Comparison of ENCODE assay signal across 8 mouse cellular contexts in the genomic region with DNA sequence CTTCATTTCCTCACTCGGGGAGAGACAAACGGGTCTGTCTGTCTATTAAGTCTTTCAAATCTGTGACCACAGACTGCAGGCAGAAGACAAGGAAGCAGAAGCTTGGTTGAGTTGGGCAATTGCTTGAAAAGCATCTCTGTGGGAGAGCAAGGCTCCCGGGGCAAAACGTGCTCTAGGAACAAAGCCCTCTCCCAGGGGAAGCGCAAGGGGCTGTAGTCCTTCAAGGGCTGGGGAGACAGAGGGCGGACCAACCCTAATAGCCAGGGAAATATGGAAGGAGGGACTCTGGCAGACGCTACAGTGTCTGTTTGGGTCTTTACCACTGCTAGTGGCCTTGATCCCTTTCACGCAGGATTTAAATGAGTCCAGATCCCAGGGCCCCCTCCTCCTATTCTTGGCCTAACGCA.
DNase-seq lines count a peak whose midpoint lies in the region; ATAC-seq and TF ChIP-seq lines count a peak whose summit lies in the region.

No protein-coding gene starts in this region.

- H3K36me3 ChIP-seq in forebrain, embryonic 12.5 days (replicated peaks): no peaks in the 10 kb centered on the region
- no peaks in the 10 kb centered on the region for H3K36me3 ChIP-seq in intestine, embryonic 16.5 days (ENCODE audit: control insufficient read depth, insufficient read depth, low read length)
- H3K36me3 ChIP-seq in midbrain, postnatal 0 days (ENCODE audit: insufficient read depth, low read length): no peaks in the 10 kb centered on the region

- peaks cover 30% of the 10 kb centered on the region for H3K27me3 ChIP-seq in forebrain, embryonic 12.5 days
- H3K27me3 ChIP-seq in intestine, embryonic 16.5 days (replicated peaks; ENCODE audit: control insufficient read depth, insufficient read depth, low read length): 0 out of 2 replicates have a peak, but pooled peaks cover 4% of the 10 kb centered on the region
- H3K27me3 ChIP-seq in midbrain, postnatal 0 days (ENCODE audit: insufficient read depth, low read length): no peaks in the 10 kb centered on the region

- H3K27ac ChIP-seq in forebrain, embryonic 12.5 days: no peak overlapping the region
- H3K27ac ChIP-seq in intestine, embryonic 16.5 days (ENCODE audit: low read length): no peak overlapping the region
- no peak overlapping the region for H3K27ac ChIP-seq in midbrain, postnatal 0 days (ENCODE audit: low read depth, low read length)

- peak; percentile 47 to 51 for DNase-seq in cerebellum, postnatal 10 days
- no peak for DNase-seq in cerebellum, postnatal 4 days (ENCODE audit: low spot score in 2 of 2)
- DNase-seq in 416B (ENCODE audit: low read depth): peak; percentile 58
- peak; percentile 31 for DNase-seq in midbrain, postnatal 0 days (ENCODE audit: low spot score)
- no peak for DNase-seq in natural killer cell, adult 2 months (ENCODE audit: low spot score in 2 of 2)
- no peak for DNase-seq in urinary bladder, adult 2 months (ENCODE audit: low spot score)

- peaks cover 11% of the 10 kb centered on the region; the same call in 1 of the 2 replicates for H3K4me1 ChIP-seq in forebrain, embryonic 12.5 days
- 0 out of 2 replicates have a peak, but pooled peaks cover 4% of the 10 kb centered on the region for H3K4me1 ChIP-seq in intestine, embryonic 16.5 days (ENCODE audit: control insufficient read depth, insufficient read depth, low read length)
- H3K4me1 ChIP-seq in midbrain, postnatal 0 days (ENCODE audit: insufficient read depth, low read length): no peaks in the 10 kb centered on the region; the same call in 1 of the 2 replicates

- H3K9ac ChIP-seq in forebrain, embryonic 12.5 days: no peak overlapping the region
- H3K9ac ChIP-seq in intestine, embryonic 16.5 days (ENCODE audit: low read depth, low read length): peak overlapping the region; percentile 30
- no peak overlapping the region for H3K9ac ChIP-seq in midbrain, postnatal 0 days (replicated peaks; ENCODE audit: low read length, poor library complexity, severe bottlenecking)

- peak overlapping the region; percentile 15 for H3K4me3 ChIP-seq in forebrain, embryonic 12.5 days (replicated peaks)
- H3K4me3 ChIP-seq in intestine, embryonic 16.5 days (ENCODE audit: low read length): peak overlapping the region; percentile 30
- H3K4me3 ChIP-seq in midbrain, postnatal 0 days (ENCODE audit: low read depth, low read length): peak overlapping the region; percentile 5; the same call in 1 of the 2 replicates

- TF ChIP-seq CTCF in midbrain, postnatal 0 days (IDR thresholded peaks at IDR 0.05): no peak

- WGBS in forebrain, embryonic 12.5 days: 5% methylated on average over 9 of the region's 9 CpGs
- 18% methylated on average over 9 of the region's 9 CpGs for WGBS in intestine, embryonic 16.5 days
- 2% methylated on average over 9 of the region's 9 CpGs for WGBS in midbrain, postnatal 0 days

- H3K9me3 ChIP-seq in forebrain, embryonic 12.5 days: no peaks in the 10 kb centered on the region
- H3K9me3 ChIP-seq in intestine, embryonic 16.5 days (ENCODE audit: control insufficient read depth, low read length): no peaks in the 10 kb centered on the region
- no peaks in the 10 kb centered on the region for H3K9me3 ChIP-seq in midbrain, postnatal 0 days (ENCODE audit: low read length)

- peak; percentile 57; the same call in 1 of the 2 replicates for ATAC-seq in forebrain, embryonic 12.5 days (ENCODE audit: low FRiP score)
- no peak for ATAC-seq in intestine, embryonic 16.5 days
- no peak for ATAC-seq in midbrain, postnatal 0 days (ENCODE audit: low FRiP score)

- peak overlapping the region; percentile 50 for H3K4me2 ChIP-seq in forebrain, embryonic 12.5 days
- peak overlapping the region; percentile 50 for H3K4me2 ChIP-seq in intestine, embryonic 16.5 days (ENCODE audit: low read depth, low read length)
- H3K4me2 ChIP-seq in midbrain, postnatal 0 days (ENCODE audit: low read depth, low read length, poor library complexity, severe bottlenecking): peak overlapping the region; percentile 39

Comparison
In these comparisons a context has a peak if more than half of its experiments do, and no peak if none do; other contexts are left out.
1. DNase-seq: peak in cerebellum, postnatal 10 days (2 of 2), 416B (single experiment) and midbrain, postnatal 0 days (single experiment); none in cerebellum, postnatal 4 days (0 of 2), natural killer cell, adult 2 months (0 of 2) and urinary bladder, adult 2 months (single experiment).
2. Peak in every context shown above with its lines, with median percentiles within 50 percentile points of each other: H3K4me2 ChIP-seq and H3K4me3 ChIP-seq.